Mouse (Mus musculus) kidney, adult 2 months (tissue): ENCODE measurements at regions not wholly inside any gene's neighbourhood (a gene's known extent, or its start where the extent isn't known, plus 50 kb on each side); places are given as distances from the start of the nearest gene placed in this dataset.
A peak's percentile ranks its signal among the peaks of the same experiment; 100 is the strongest.
"Not testable (repeated sequence)": the region's sequence is repeated elsewhere in the genome, so short reads cannot be mapped to it uniquely, and the experiment has no call there.

Source experiments
- DNase-seq: peaks from one replicate; pipeline ENCODE4 v3.0.0; 2021
- H3K27ac ChIP-seq: fragments of 200-500 bp; 2 replicates; pipeline ENCODE4 v1.5.1; 2012; ENCODE audit warnings: low read depth, low read length, control low read depth, inconsistent platforms; ENCODE audit not compliant: insufficient read depth
- H3K27me3 ChIP-seq: fragments of 200-500 bp; replicated peaks from 2 replicates; pipeline ENCODE4 v1.6.1; 2012; ENCODE audit warnings: mild to moderate bottlenecking, moderate library complexity, low read length, inconsistent platforms; ENCODE audit not compliant: control insufficient read depth, insufficient read depth
- H3K36me3 ChIP-seq: fragments of 200-500 bp; 2 replicates; pipeline ENCODE4 v1.6.1; 2012; ENCODE audit warnings: mild to moderate bottlenecking, moderate library complexity, low read length, inconsistent platforms; ENCODE audit not compliant: control insufficient read depth, insufficient read depth
- H3K4me1 ChIP-seq: fragments of 200-500 bp; 2 replicates; pipeline ENCODE4 v1.6.1; 2011; ENCODE audit warnings: low read length; ENCODE audit not compliant: control insufficient read depth, insufficient read depth
- H3K4me3 ChIP-seq: fragments of 200-500 bp; 2 replicates; pipeline ENCODE4 v1.5.1; 2011; ENCODE audit warnings: mild to moderate bottlenecking, low read depth, low read length, control low read depth; ENCODE audit not compliant: insufficient read depth
- CTCF ChIP-seq: fragments of 200-500 bp; conservative IDR thresholded peaks from 2 replicates; pipeline ENCODE4 v1.5.1; 2011; ENCODE audit warnings: low read depth, mild to moderate bottlenecking, control low read depth, low read length, moderate library complexity, mixed read lengths; ENCODE audit not compliant: insufficient read depth, insufficient read length
- POLR2A ChIP-seq: fragments of 200-500 bp; IDR thresholded peaks from one replicate; pipeline ENCODE4 v1.6.1; 2011; ENCODE audit warnings: low read depth, low read length, control low read depth
- WGBS: fragments of 180-500 bp; shearing (Covaris S2); methylation state at CpG from one replicate; pipeline ENCODE4 v1.1.7; 2018; 5-methylcytosine and 5-hydroxymethylcytosine counted together

- DNase-seq, result no peak
- TF ChIP-seq POLR2A (no peak), CTCF (no peak)
- WGBS, result 91% methylated on average over 6 of the region's 6 CpGs
- no peaks in the 10 kb centered on the region for H3K36me3 ChIP-seq
- H3K4me1 ChIP-seq, result no peaks in the 10 kb centered on the region
- H3K27me3 ChIP-seq, result no peaks in the 10 kb centered on the region
- H3K27ac ChIP-seq, result no peak overlapping the region
- H3K4me3 ChIP-seq, result no peak overlapping the region
These were observed 428.0 kb upstream of the Sphkap start for GRCm38 (mm10) chr1:83835965-83836364.

GRCm38 (mm10) chr1:83832946-83833345 lies 424.9 kb upstream of the Sphkap start:
- no peak for DNase-seq
- Histone ChIP-seq H3K27me3 (no peaks in the 10 kb centered on the region), H3K36me3 (no peaks in the 10 kb centered on the region), H3K4me1 (no peaks in the 10 kb centered on the region), H3K27ac (no peak overlapping the region), H3K4me3 (no peak overlapping the region)
- TF ChIP-seq POLR2A (no peak), CTCF (no peak)
- WGBS, result 62% methylated on average over 3 of the region's 3 CpGs

- Histone ChIP-seq H3K27me3 (no peaks in the 10 kb centered on the region), H3K4me1 (no peaks in the 10 kb centered on the region), H3K36me3 (no peaks in the 10 kb centered on the region), H3K4me3 (no peak overlapping the region), H3K27ac (no peak overlapping the region)
- no peak for DNase-seq
- 35% methylated on average over 3 of the region's 3 CpGs for WGBS
- no peak for TF ChIP-seq POLR2A
- no peak for TF ChIP-seq CTCF
These were observed 424.0 kb upstream of the Sphkap start for GRCm38 (mm10) chr1:83831900-83832535.

GRCm38 (mm10) chr1:83830025-83830645 lies 422.1 kb upstream of the Sphkap start:
- H3K27me3 ChIP-seq, result no peaks in the 10 kb centered on the region
- no peak overlapping the region for H3K27ac ChIP-seq
- H3K4me3 ChIP-seq, result no peak overlapping the region
- DNase-seq, result no peak
- WGBS, result 60% methylated on average over 6 of the region's 6 CpGs
- H3K4me1 ChIP-seq, result no peaks in the 10 kb centered on the region
- H3K36me3 ChIP-seq, result no peaks in the 10 kb centered on the region
- TF ChIP-seq CTCF (no peak), POLR2A (no peak)

GRCm38 (mm10) chr1:83811162-83811561 lies 403.2 kb upstream of the Sphkap start:
- H3K27me3 ChIP-seq, H3K36me3 ChIP-seq, H3K4me3 ChIP-seq, H3K27ac ChIP-seq, H3K4me1 ChIP-seq, DNase-seq: not testable (repeated sequence)
- TF ChIP-seq CTCF, result peak; percentile 48
- WGBS, result 57% methylated on average over 6 of the region's 6 CpGs

- Histone ChIP-seq H3K27me3 (no peaks in the 10 kb centered on the region), H3K4me3 (no peak overlapping the region), H3K4me1 (no peaks in the 10 kb centered on the region), H3K36me3 (no peaks in the 10 kb centered on the region), H3K27ac (no peak overlapping the region)
- WGBS, result 79% methylated on average over 6 of the region's 6 CpGs
- no peak for DNase-seq
- no peak for TF ChIP-seq POLR2A
- no peak for TF ChIP-seq CTCF
These were observed 400.4 kb upstream of the Sphkap start for GRCm38 (mm10) chr1:83808432-83808831.

GRCm38 (mm10) chr1:83803345-83804041 lies 395.5 kb upstream of the Sphkap start:
- Histone ChIP-seq H3K36me3 (no peaks in the 10 kb centered on the region), H3K4me3 (no peak overlapping the region), H3K27me3 (no peaks in the 10 kb centered on the region), H3K4me1 (no peaks in the 10 kb centered on the region), H3K27ac (no peak overlapping the region)
- peak; percentile 2 for DNase-seq
- TF ChIP-seq POLR2A (no peak), CTCF (no peak)
- WGBS, result 55% methylated on average over 2 of the region's 2 CpGs
